Mouse (Mus musculus) testis, adult 2 months (tissue): ENCODE data around the gene Cep112.

Source experiments
- CTCF ChIP-seq: fragments of 200-500 bp; IDR thresholded peaks from 2 replicates; pipeline ENCODE4 v1.5.1; 2012; ENCODE audit warnings: low read depth, mild to moderate bottlenecking, inconsistent platforms, low read length, moderate library complexity; ENCODE audit not compliant: control insufficient read depth, insufficient read depth, insufficient replicate concordance
- POLR2A ChIP-seq: fragments of 200-500 bp; IDR thresholded peaks from 2 replicates; pipeline ENCODE4 v1.6.1; 2012; ENCODE audit warnings: low read depth, mild to moderate bottlenecking, inconsistent platforms, low read length, moderate library complexity; ENCODE audit not compliant: control insufficient read depth

- TF ChIP-seq POLR2A: no peak
- no peak for TF ChIP-seq CTCF
Measured at GRCm38 (mm10) chr11:108459599-108459998, 34.6 kb downstream of the Cep112 start.
